Mouse (Mus musculus) embryonic fibroblast, embryonic 13.5 days (primary cell): Measurements from ENCODE around the gene Serpina3i.

Experiments used
- CTCF ChIP-seq: IDR thresholded peaks from 2 replicates; pipeline ENCODE4 v1.5.1; 2011; ENCODE audit warnings: mild to moderate bottlenecking, control low read depth, low read length, moderate library complexity, borderline replicate concordance; ENCODE audit not compliant: insufficient read depth
- POLR2A ChIP-seq: IDR thresholded peaks from 2 replicates; pipeline ENCODE4 v1.6.1; 2011; ENCODE audit warnings: low read depth, mild to moderate bottlenecking, control low read depth, low read length, moderate library complexity

GRCm38 (mm10) chr12:104293963-104294362 lies 31.0 kb downstream of the Serpina3i start:
- TF ChIP-seq POLR2A: no peak
- TF ChIP-seq CTCF: no peak
